17 mouse cellular contexts compared by ENCODE assay signal in the genomic region with DNA sequence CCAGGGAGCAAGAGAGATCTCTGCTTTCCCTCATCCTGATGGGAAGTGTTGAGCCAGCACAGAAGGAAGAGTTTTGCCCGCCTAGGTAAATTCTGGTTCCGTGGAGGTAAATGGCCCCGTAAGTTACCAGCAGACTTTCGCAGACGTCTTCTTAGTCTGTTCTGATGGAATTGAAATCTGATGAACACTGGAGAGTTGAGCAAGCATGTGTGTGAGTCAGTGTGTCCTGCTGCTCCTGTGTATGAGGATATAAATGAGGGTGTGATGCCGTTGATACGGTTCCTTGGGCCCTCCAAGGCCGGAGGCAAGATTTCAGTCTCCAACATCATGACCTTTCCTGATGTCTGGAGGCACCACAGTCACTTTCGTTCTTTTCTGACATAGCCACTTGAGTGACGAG.
DNase-seq lines count a peak whose midpoint lies in the region; ATAC-seq and TF ChIP-seq lines count a peak whose summit lies in the region.
"Had no signal": no experiment of that assay in that cellular context is flagged by ENCODE, and none has a peak within 500 bp of the region (broad histone marks: within the 10 kb centered on the region; RNA-seq: fewer than 3 reads in every experiment).

No protein-coding gene starts in this region.

- H3K79me2 ChIP-seq in macrophage (ENCODE audit: inconsistent target): no peaks in the 10 kb centered on the region

- WGBS in bone marrow, adult 2 months: 86% methylated on average over 10 of the region's 10 CpGs
- WGBS in macrophage (ENCODE audit: missing documents): 78% methylated on average over 10 of the region's 10 CpGs
- 91% methylated on average over 10 of the region's 10 CpGs for WGBS in midbrain, embryonic 10.5 days

- peak overlapping the region; percentile 55; the same call in 1 of the 2 replicates for H3K27ac ChIP-seq in layer of hippocampus, adult 2 months
- peak overlapping the region; percentile 3; the same call in 1 of the 2 replicates for H3K27ac ChIP-seq in bone marrow, adult 2 months (ENCODE audit: control insufficient read depth, insufficient read depth, low read depth, low read length, poor library complexity)
- peak overlapping the region; percentile 46 for H3K27ac ChIP-seq in macrophage
- H3K27ac ChIP-seq in midbrain, embryonic 10.5 days (replicated peaks): no peak overlapping the region
- H3K27ac ChIP-seq: embryonic facial prominence, embryonic 12.5 days; forebrain, embryonic 10.5 days; forebrain, embryonic 15.5 days; heart, embryonic 13.5 days; hindbrain, postnatal 0 days; kidney, postnatal 0 days; liver, embryonic 13.5 days; stomach, postnatal 0 days had no signal

- DNase-seq in layer of hippocampus, adult 2 months (ENCODE audit: low spot score in 2 of 2): no peak
- DNase-seq in layer of hippocampus, adult 8-10 months (ENCODE audit: low spot score in 2 of 2): no peak
- DNase-seq in 416B (ENCODE audit: low read depth): peak; percentile 51
- DNase-seq in heart, adult 18-20 months: no peak
- DNase-seq in midbrain, embryonic 10.5 days (ENCODE audit: low spot score): no peak
- DNase-seq: embryo, embryonic 11 days had no signal

- TF ChIP-seq POLR2A in bone marrow, adult 2 months (IDR thresholded peaks at IDR 0.05; ENCODE audit: borderline replicate concordance, control insufficient read depth, low read depth, low read length): no peak

- no peaks in the 10 kb centered on the region for H3K36me3 ChIP-seq in macrophage (ENCODE audit: inconsistent target)
- no peaks in the 10 kb centered on the region for H3K36me3 ChIP-seq in midbrain, embryonic 10.5 days
- H3K36me3 ChIP-seq: embryonic facial prominence, embryonic 12.5 days; forebrain, embryonic 15.5 days; heart, embryonic 13.5 days; liver, embryonic 13.5 days had no signal

- no peak overlapping the region for H3K4me3 ChIP-seq in layer of hippocampus, adult 2 months
- no peak overlapping the region for H3K4me3 ChIP-seq in bone marrow, adult 2 months (replicated peaks; ENCODE audit: control insufficient read depth, low read depth, low read length)
- no peak overlapping the region for H3K4me3 ChIP-seq in macrophage (ENCODE audit: inconsistent target)
- H3K4me3 ChIP-seq in midbrain, embryonic 10.5 days: no peak overlapping the region
- H3K4me3 ChIP-seq: embryonic facial prominence, embryonic 12.5 days; forebrain, embryonic 10.5 days; forebrain, embryonic 15.5 days; heart, embryonic 13.5 days; liver, embryonic 13.5 days had no signal

- 0 out of 2 replicates have a peak, but pooled peaks cover 3% of the 10 kb centered on the region for H3K9me3 ChIP-seq in midbrain, embryonic 10.5 days (replicated peaks)
- H3K9me3 ChIP-seq: embryonic facial prominence, embryonic 12.5 days; forebrain, embryonic 15.5 days; heart, embryonic 13.5 days; liver, embryonic 13.5 days had no signal

- no peak for ATAC-seq in inflammation-experienced regulatory T-cells, adult 6 months
- ATAC-seq: forebrain, embryonic 15.5 days; hindbrain, postnatal 0 days had no signal

- no peaks in the 10 kb centered on the region; the same call in 1 of the 2 replicates for H3K4me1 ChIP-seq in bone marrow, adult 2 months (ENCODE audit: control insufficient read depth, insufficient read depth, low read length)
- H3K4me1 ChIP-seq in midbrain, embryonic 10.5 days: peaks cover 48% of the 10 kb centered on the region

- TF ChIP-seq CTCF in layer of hippocampus, adult 2 months (conservative IDR thresholded peaks at IDR 0.05): no peak
- TF ChIP-seq CTCF in bone marrow, adult 2 months (IDR thresholded peaks at IDR 0.05; ENCODE audit: control insufficient read depth, insufficient read depth, low read length): no peak

- no peaks in the 10 kb centered on the region for H3K27me3 ChIP-seq in midbrain, embryonic 10.5 days (ENCODE audit: low read depth, poor library complexity, severe bottlenecking)
- H3K27me3 ChIP-seq: embryonic facial prominence, embryonic 12.5 days; forebrain, embryonic 15.5 days; heart, embryonic 13.5 days; liver, embryonic 13.5 days had no signal
